Mouse (Mus musculus) stomach, postnatal 0 days (tissue): ENCODE measurements around the gene Reg2. TPM values are rescaled to one million over a fixed set of nuclear protein-coding genes. Genes with fewer than 3 reads are reported as not detected.

Experiments
- ATAC-seq: fragments of 200-750 bp; cut with Nextera tagmentation; 2 replicates; pipeline ENCODE4 v1.8.0; 2017; ENCODE audit not compliant: low FRiP score, low TSS enrichment
- DNase-seq: peaks from one replicate; pipeline ENCODE4 v3.0.0-alpha.2; 2016; ENCODE audit warnings: low spot score
- H3K27ac ChIP-seq: fragments of 300-500 bp; sonication (generic); replicated peaks from 2 replicates; pipeline ENCODE4 v1.5.1; 2014; ENCODE audit warnings: mild to moderate bottlenecking, control low read depth
- H3K27me3 ChIP-seq: fragments of 300-500 bp; sonication (generic); 2 replicates; pipeline ENCODE4 v1.6.1; 2014; ENCODE audit warnings: low read length; ENCODE audit not compliant: control insufficient read depth, insufficient read depth
- H3K36me3 ChIP-seq: fragments of 300-500 bp; sonication (generic); 2 replicates; pipeline ENCODE4 v1.6.1; 2014; ENCODE audit warnings: low read length, mixed read lengths; ENCODE audit not compliant: control insufficient read depth, insufficient read depth
- H3K4me1 ChIP-seq: fragments of 300-500 bp; sonication (generic); replicated peaks from 2 replicates; pipeline ENCODE4 v1.6.1; 2014; ENCODE audit warnings: antibody characterized with exemption; ENCODE audit not compliant: control insufficient read depth, insufficient read depth
- H3K4me2 ChIP-seq: fragments of 300-500 bp; sonication (generic); replicated peaks from 2 replicates; pipeline ENCODE4 v1.6.1; 2014; ENCODE audit warnings: low read depth, mild to moderate bottlenecking, control low read depth, moderate library complexity
- H3K4me3 ChIP-seq: fragments of 300-500 bp; sonication (generic); 2 replicates; pipeline ENCODE4 v1.5.1; 2014; ENCODE audit warnings: low read depth, low read length, control low read depth
- H3K9ac ChIP-seq: fragments of 300-500 bp; sonication (generic); 2 replicates; pipeline ENCODE4 v1.6.1; 2014; ENCODE audit warnings: mild to moderate bottlenecking, low read length, control low read depth, mixed read lengths
- H3K9me3 ChIP-seq: fragments of 300-500 bp; sonication (generic); 2 replicates; pipeline ENCODE4 v1.6.1; 2016; ENCODE audit warnings: low read length; ENCODE audit not compliant: control insufficient read depth
- CTCF ChIP-seq: IDR thresholded peaks from 2 replicates; pipeline ENCODE4 v1.5.1; 2016; ENCODE audit warnings: antibody characterized with exemption, low read depth, mild to moderate bottlenecking, moderate library complexity
- EP300 ChIP-seq: optimal IDR thresholded peaks from 2 replicates; pipeline ENCODE3; 2016; ENCODE audit warnings: antibody characterized with exemption
- WGBS: fragments of 180-500 bp; shearing (Covaris S2); extraction: QIAGEN DNeasy Blood & Tissue Kit; methylation state at CpG from one replicate; pipeline ENCODE4 v1.1.7; 2014; 5-methylcytosine and 5-hydroxymethylcytosine counted together
- polyA plus RNA-seq: library from polyadenylated mRNA; unstranded; fragments of >200 nt; fragmentation: Nextera tagmentation; extraction: Ambion mirVana; gene quantifications from 2 replicates; pipeline ENCODE4 v1.2.1, GENCODE M21; 2015

Reg2 gene
- polyA plus RNA-seq, 1 experiment from 2014 or later: not detected

DNA sequence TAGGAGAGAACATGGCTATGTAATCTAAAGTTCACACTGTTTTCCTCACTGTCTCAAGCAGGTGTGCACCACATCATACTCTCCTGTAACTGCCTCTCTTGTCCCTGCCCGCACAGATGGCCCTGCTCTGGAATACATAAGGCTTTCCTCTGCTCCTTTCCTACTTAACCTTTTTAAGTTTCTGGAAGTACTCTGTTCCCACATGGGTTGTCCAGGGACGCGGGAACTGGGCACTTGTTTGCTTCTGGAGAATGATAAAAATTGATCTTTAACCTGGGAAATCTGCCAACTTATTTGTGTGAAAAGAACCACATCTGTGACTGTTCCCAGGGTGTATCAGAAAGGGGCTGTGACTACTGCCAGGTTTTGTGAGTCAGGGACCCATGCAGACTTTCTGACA, 30.1 kb downstream of the Reg2 start:
- H3K9ac ChIP-seq: no peak overlapping the region
- 63% methylated on average over 3 of the region's 3 CpGs for WGBS
- H3K9me3 ChIP-seq: no peaks in the 10 kb centered on the region
- H3K4me2 ChIP-seq: no peak overlapping the region
- ATAC-seq (peak; percentile 42; the same call in 1 of the 2 replicates), DNase-seq (no peak)
- H3K36me3 ChIP-seq: no peaks in the 10 kb centered on the region
- H3K27ac ChIP-seq: no peak overlapping the region
- H3K27me3 ChIP-seq: no peaks in the 10 kb centered on the region
- H3K4me3 ChIP-seq: no peak overlapping the region
- H3K4me1 ChIP-seq: no peaks in the 10 kb centered on the region
- no peak for TF ChIP-seq CTCF
- no peak for TF ChIP-seq EP300

GRCm38 (mm10) chr6:78447202-78447601, 51.8 kb downstream of the Reg2 start:
- Histone ChIP-seq H3K9me3 (no peaks in the 10 kb centered on the region), H3K27ac (no peak overlapping the region), H3K27me3 (no peaks in the 10 kb centered on the region), H3K4me2 (no peak overlapping the region), H3K4me3 (no peak overlapping the region), H3K36me3 (no peaks in the 10 kb centered on the region), H3K9ac (no peak overlapping the region), H3K4me1 (no peaks in the 10 kb centered on the region)
- WGBS: 53% methylated on average over 1 of the region's 1 CpGs
- no peak for ATAC-seq
- TF ChIP-seq CTCF (no peak), EP300 (no peak)
- DNase-seq: no peak

GRCm38 (mm10) chr6:78448409-78448808, 53.0 kb downstream of the Reg2 start:
- DNase-seq (no peak), ATAC-seq (no peak)
- no peak overlapping the region for H3K9ac ChIP-seq
- H3K36me3 ChIP-seq: no peaks in the 10 kb centered on the region
- TF ChIP-seq CTCF (no peak), EP300 (no peak)
- H3K27ac ChIP-seq: no peak overlapping the region
- no peak overlapping the region for H3K4me2 ChIP-seq
- no peak overlapping the region for H3K4me3 ChIP-seq
- no peaks in the 10 kb centered on the region for H3K27me3 ChIP-seq
- H3K4me1 ChIP-seq: no peaks in the 10 kb centered on the region
- H3K9me3 ChIP-seq: no peaks in the 10 kb centered on the region

- Histone ChIP-seq H3K27ac (no peak overlapping the region), H3K4me1 (no peaks in the 10 kb centered on the region), H3K9me3 (no peaks in the 10 kb centered on the region), H3K36me3 (no peaks in the 10 kb centered on the region), H3K9ac (no peak overlapping the region), H3K4me2 (no peak overlapping the region), H3K4me3 (no peak overlapping the region), H3K27me3 (no peaks in the 10 kb centered on the region)
- TF ChIP-seq EP300: no peak
- TF ChIP-seq CTCF: no peak
- WGBS: 92% methylated on average over 2 of the region's 2 CpGs
- DNase-seq (no peak), ATAC-seq (no peak)
These were observed 57.4 kb downstream of the Reg2 start for GRCm38 (mm10) chr6:78452804-78453203.

Other genes starting within 250 kb of the Reg2 start
- not detected in 2 replicates for gene Reg3b, start 25.0 kb upstream of the Reg2 start, polyA plus RNA-seq
- not detected in 2 replicates for gene Reg3d, start 16.8 kb upstream of the Reg2 start, polyA plus RNA-seq
- not detected in 2 replicates for gene Reg3a, start 14.9 kb upstream of the Reg2 start, polyA plus RNA-seq
- 2.1 and 2.6 TPM in 2 replicates for gene Reg1, start 27.1 kb downstream of the Reg2 start, polyA plus RNA-seq
- 2.0 and 4.0 TPM in 2 replicates for gene Reg3g, start 73.2 kb downstream of the Reg2 start, polyA plus RNA-seq